Mouse (Mus musculus) ES-Bruce4 (cell line): ENCODE data around the gene Tbc1d14.

Experiments
- CTCF ChIP-seq: IDR thresholded peaks from one replicate; pipeline ENCODE4 v1.8.1; 2011; ENCODE audit warnings: low read depth, low read length
- EP300 ChIP-seq: IDR thresholded peaks from 2 replicates; pipeline ENCODE4 v1.6.1; 2011; ENCODE audit warnings: low read depth, low read length; ENCODE audit not compliant: insufficient read depth
- POLR2A ChIP-seq: IDR thresholded peaks from one replicate; pipeline ENCODE4 v1.8.1; 2011; ENCODE audit warnings: low read length; ENCODE audit not compliant: insufficient read depth

GRCm38 (mm10) chr5:36568118-36568517, 25.0 kb downstream of the Tbc1d14 start:
- no peak for TF ChIP-seq CTCF
- no peak for TF ChIP-seq POLR2A
- TF ChIP-seq EP300: no peak
